Mouse (Mus musculus): ENCODE results near the gene Leprot. TPM values are rescaled to one million over a fixed set of nuclear protein-coding genes. Genes with fewer than 3 reads are reported as not detected.
A peak's percentile ranks its signal among the peaks of the same experiment; 100 is the strongest.

The Leprot gene
- polyA plus RNA-seq, 1 experiment from 2014 or later, result 80.5 TPM

DNA sequence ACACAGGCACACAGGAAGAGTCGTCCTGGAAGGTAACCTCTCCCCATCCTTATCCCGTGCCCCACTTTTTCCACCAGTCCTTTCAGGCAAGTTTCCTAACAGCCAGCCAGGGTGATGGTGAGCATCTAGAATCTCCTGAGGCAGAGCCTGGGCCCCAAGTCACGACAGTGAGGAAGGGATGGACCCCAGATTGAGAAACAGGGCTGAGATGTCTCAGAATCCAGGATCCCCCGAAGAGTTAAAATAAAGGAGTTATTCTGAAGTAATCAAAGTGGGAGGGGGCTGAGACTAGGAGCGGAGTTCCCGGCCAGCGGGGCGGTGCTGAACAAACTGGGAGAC is 692 bp upstream of the Leprot start:
- no peaks in the 10 kb centered on the region for H3K9me3 ChIP-seq (replicated peaks)
- H3K4me2 ChIP-seq (replicated peaks), result peak overlapping the region; percentile 64
- no peak for ATAC-seq (ENCODE audit: low FRiP score)
- no peaks in the 10 kb centered on the region for H3K27me3 ChIP-seq
- H3K4me1 ChIP-seq, result peaks cover 16% of the 10 kb centered on the region
- H3K9ac ChIP-seq, result peak overlapping the region; percentile 37
- peak overlapping the region; percentile 95 for H3K27ac ChIP-seq
- H3K36me3 ChIP-seq, result no peaks in the 10 kb centered on the region
- H3K4me3 ChIP-seq, result peak overlapping the region; percentile 81
- WGBS, result 1% methylated on average over 8 of the region's 8 CpGs

- ATAC-seq (ENCODE audit: low FRiP score), result no peak; the same call in 1 of the 2 replicates
- Histone ChIP-seq H3K4me2 (replicated peaks) (peak overlapping the region; percentile 64), H3K36me3 (no peaks in the 10 kb centered on the region), H3K4me3 (peak overlapping the region; percentile 81), H3K27ac (peak overlapping the region; percentile 95), H3K27me3 (no peaks in the 10 kb centered on the region), H3K9ac (peak overlapping the region; percentile 88), H3K9me3 (replicated peaks) (no peaks in the 10 kb centered on the region), H3K4me1 (peaks cover 19% of the 10 kb centered on the region)
- 2% methylated on average over 20 of the region's 20 CpGs for WGBS
Measured at GRCm38 (mm10) chr4:101647976-101648642, 591 bp downstream of the Leprot start.

DNA sequence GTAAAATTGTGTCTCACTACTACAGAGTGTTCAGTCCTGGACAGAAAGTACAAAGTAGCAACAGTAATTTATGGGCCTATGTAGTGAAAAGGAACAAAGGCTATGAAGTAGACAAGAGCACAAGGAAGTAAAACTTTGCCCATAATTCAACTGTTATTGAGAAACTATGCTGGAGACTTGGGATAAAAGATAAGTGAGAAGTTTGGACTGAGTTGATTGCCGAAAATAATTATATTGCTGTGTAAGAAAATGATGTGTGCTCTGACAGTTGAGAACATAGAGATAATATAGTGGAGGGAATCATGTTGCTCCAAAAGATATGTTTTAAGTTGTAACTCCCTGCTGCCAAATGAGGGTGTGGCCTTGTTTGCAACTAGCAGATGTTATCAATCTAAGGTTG is 1.2 kb downstream of the Leprot start:
- no peaks in the 10 kb centered on the region for H3K27me3 ChIP-seq
- 0 out of 2 replicates have a peak overlapping the region, but pooled peaks have one; percentile 88 for H3K9ac ChIP-seq
- H3K36me3 ChIP-seq, result no peaks in the 10 kb centered on the region
- peak overlapping the region; percentile 81 for H3K4me3 ChIP-seq
- H3K9me3 ChIP-seq (replicated peaks), result no peaks in the 10 kb centered on the region
- peak overlapping the region; percentile 95 for H3K27ac ChIP-seq
- 90% methylated on average over 1 of the region's 1 CpGs for WGBS
- H3K4me1 ChIP-seq, result peaks cover 19% of the 10 kb centered on the region
- ATAC-seq (ENCODE audit: low FRiP score), result no peak
- H3K4me2 ChIP-seq (replicated peaks), result peak overlapping the region; percentile 64

DNA sequence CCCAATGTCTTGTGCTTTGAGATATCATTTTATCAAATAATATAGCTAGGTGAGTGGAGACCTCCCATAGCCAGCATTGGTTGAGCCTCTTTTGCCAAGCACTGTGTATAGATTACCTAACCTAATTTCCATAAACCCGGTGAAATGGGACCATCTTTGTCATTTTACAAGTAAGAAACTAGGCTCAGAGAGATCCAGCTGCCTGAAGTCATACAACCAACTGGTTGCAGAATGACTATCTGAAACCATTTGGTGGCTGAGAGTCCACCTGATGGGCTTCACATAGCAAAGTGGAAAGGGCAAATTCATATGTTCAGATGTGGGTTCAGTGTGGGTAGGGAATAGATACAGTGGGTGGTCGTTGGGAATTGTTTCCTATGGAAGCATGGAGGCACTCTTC is 3.4 kb downstream of the Leprot start:
- H3K9me3 ChIP-seq (replicated peaks), result no peaks in the 10 kb centered on the region
- H3K9ac ChIP-seq, result no peak overlapping the region
- H3K4me2 ChIP-seq (replicated peaks), result no peak overlapping the region
- H3K4me3 ChIP-seq, result no peak overlapping the region
- ATAC-seq (ENCODE audit: low FRiP score), result no peak
- H3K36me3 ChIP-seq, result peaks cover 5% of the 10 kb centered on the region; the same call in 1 of the 2 replicates
- H3K27ac ChIP-seq, result no peak overlapping the region
- no peaks in the 10 kb centered on the region for H3K27me3 ChIP-seq
- WGBS, result 85% methylated on average over 2 of the region's 2 CpGs
- H3K4me1 ChIP-seq, result peaks cover 19% of the 10 kb centered on the region

GRCm38 (mm10) chr4:101654256-101654655 is 6.7 kb downstream of the Leprot start:
- Histone ChIP-seq H3K4me2 (replicated peaks) (no peak overlapping the region), H3K4me1 (peaks cover 8% of the 10 kb centered on the region), H3K27me3 (no peaks in the 10 kb centered on the region), H3K36me3 (peaks cover 13% of the 10 kb centered on the region), H3K9me3 (replicated peaks) (no peaks in the 10 kb centered on the region), H3K27ac (no peak overlapping the region), H3K4me3 (no peak overlapping the region), H3K9ac (no peak overlapping the region)
- no peak for ATAC-seq (ENCODE audit: low FRiP score)
- 73% methylated on average over 6 of the region's 6 CpGs for WGBS

- no peak for ATAC-seq (ENCODE audit: low FRiP score)
- H3K4me1 ChIP-seq, result 0 out of 2 replicates have a peak, but pooled peaks cover 3% of the 10 kb centered on the region
Measured at GRCm38 (mm10) chr4:101654788-101655414, 7.4 kb downstream of the Leprot start.

GRCm38 (mm10) chr4:101655415-101655790 is 7.9 kb downstream of the Leprot start:
- H3K27ac ChIP-seq, result no peak overlapping the region
- no peak overlapping the region for H3K9ac ChIP-seq
- WGBS, result 92% methylated on average over 7 of the region's 7 CpGs
- H3K9me3 ChIP-seq (replicated peaks), result no peaks in the 10 kb centered on the region
- no peak for ATAC-seq (ENCODE audit: low FRiP score)
- H3K4me3 ChIP-seq, result no peak overlapping the region
- H3K36me3 ChIP-seq, result peaks cover 19% of the 10 kb centered on the region
- H3K27me3 ChIP-seq, result no peaks in the 10 kb centered on the region
- H3K4me2 ChIP-seq (replicated peaks), result no peak overlapping the region
- 0 out of 2 replicates have a peak, but pooled peaks cover 3% of the 10 kb centered on the region for H3K4me1 ChIP-seq

More at GRCm38 (mm10) chr4:101654788-101655414, 7.4 kb downstream of the Leprot start:
- H3K36me3 ChIP-seq, result peaks cover 18% of the 10 kb centered on the region
- 83% methylated on average over 4 of the region's 4 CpGs for WGBS
- H3K9me3 ChIP-seq (replicated peaks), result no peaks in the 10 kb centered on the region
- no peak overlapping the region for H3K9ac ChIP-seq
- H3K27me3 ChIP-seq, result no peaks in the 10 kb centered on the region
- no peak overlapping the region for H3K4me3 ChIP-seq
- no peak overlapping the region for H3K27ac ChIP-seq
- no peak overlapping the region for H3K4me2 ChIP-seq (replicated peaks)

- no peak for ATAC-seq (ENCODE audit: low FRiP score)
- H3K4me3 ChIP-seq, result no peak overlapping the region
- H3K4me1 ChIP-seq, result 0 out of 2 replicates have a peak, but pooled peaks cover 3% of the 10 kb centered on the region
- no peak overlapping the region for H3K27ac ChIP-seq
- H3K9ac ChIP-seq, result no peak overlapping the region
- no peaks in the 10 kb centered on the region for H3K27me3 ChIP-seq
- no peak overlapping the region for H3K4me2 ChIP-seq (replicated peaks)
- no peaks in the 10 kb centered on the region for H3K9me3 ChIP-seq (replicated peaks)
- peaks cover 24% of the 10 kb centered on the region for H3K36me3 ChIP-seq
- 84% methylated on average over 15 of the region's 15 CpGs for WGBS
Measured at GRCm38 (mm10) chr4:101656056-101656455, 8.5 kb downstream of the Leprot start.

- Histone ChIP-seq H3K9ac (no peak overlapping the region), H3K9me3 (replicated peaks) (no peaks in the 10 kb centered on the region), H3K36me3 (peaks cover 31% of the 10 kb centered on the region), H3K4me3 (no peak overlapping the region), H3K4me2 (replicated peaks) (no peak overlapping the region), H3K27ac (no peak overlapping the region), H3K27me3 (no peaks in the 10 kb centered on the region), H3K4me1 (0 out of 2 replicates have a peak, but pooled peaks cover 3% of the 10 kb centered on the region)
- WGBS, result 54% methylated on average over 6 of the region's 6 CpGs
- no peak for ATAC-seq (ENCODE audit: low FRiP score)
Measured at GRCm38 (mm10) chr4:101656956-101657570, 9.5 kb downstream of the Leprot start.

- WGBS, result 69% methylated on average over 9 of the region's 9 CpGs
- no peak overlapping the region for H3K4me2 ChIP-seq (replicated peaks)
- no peak for ATAC-seq (ENCODE audit: low FRiP score)
- no peak overlapping the region for H3K27ac ChIP-seq
- no peaks in the 10 kb centered on the region for H3K4me1 ChIP-seq
- peaks cover 26% of the 10 kb centered on the region for H3K36me3 ChIP-seq
- H3K9me3 ChIP-seq (replicated peaks), result 0 out of 2 replicates have a peak, but pooled peaks cover 4% of the 10 kb centered on the region
- no peak overlapping the region for H3K4me3 ChIP-seq
- H3K9ac ChIP-seq, result no peak overlapping the region
- no peaks in the 10 kb centered on the region for H3K27me3 ChIP-seq
Measured at GRCm38 (mm10) chr4:101664160-101664750, 16.7 kb downstream of the Leprot start.

DNA sequence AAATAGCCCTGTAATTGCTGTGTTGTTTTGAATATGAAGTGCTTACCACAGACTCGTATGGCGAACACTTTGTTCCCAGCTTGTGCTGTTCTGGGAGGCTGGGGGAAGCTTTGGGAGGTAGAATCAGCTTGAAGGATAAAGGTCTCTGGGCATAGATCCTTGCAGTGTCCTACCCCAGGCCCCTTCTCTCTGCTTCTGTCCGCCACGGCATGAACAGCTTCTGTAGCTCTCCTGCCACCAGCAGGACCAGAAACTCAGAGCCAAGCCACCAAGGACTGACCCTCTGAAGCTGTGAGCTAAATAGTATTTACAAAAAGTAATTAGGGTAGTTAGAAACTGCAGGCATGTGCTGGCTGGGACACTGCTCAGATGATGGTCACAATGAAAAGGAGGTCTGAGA is 17.2 kb downstream of the Leprot start:
- Histone ChIP-seq H3K36me3 (peaks cover 22% of the 10 kb centered on the region), H3K4me2 (replicated peaks) (no peak overlapping the region), H3K9me3 (replicated peaks) (0 out of 2 replicates have a peak, but pooled peaks cover 4% of the 10 kb centered on the region), H3K27me3 (no peaks in the 10 kb centered on the region), H3K9ac (no peak overlapping the region), H3K27ac (no peak overlapping the region), H3K4me1 (no peaks in the 10 kb centered on the region), H3K4me3 (no peak overlapping the region)
- 93% methylated on average over 4 of the region's 4 CpGs for WGBS
- ATAC-seq (ENCODE audit: low FRiP score), result no peak

DNA sequence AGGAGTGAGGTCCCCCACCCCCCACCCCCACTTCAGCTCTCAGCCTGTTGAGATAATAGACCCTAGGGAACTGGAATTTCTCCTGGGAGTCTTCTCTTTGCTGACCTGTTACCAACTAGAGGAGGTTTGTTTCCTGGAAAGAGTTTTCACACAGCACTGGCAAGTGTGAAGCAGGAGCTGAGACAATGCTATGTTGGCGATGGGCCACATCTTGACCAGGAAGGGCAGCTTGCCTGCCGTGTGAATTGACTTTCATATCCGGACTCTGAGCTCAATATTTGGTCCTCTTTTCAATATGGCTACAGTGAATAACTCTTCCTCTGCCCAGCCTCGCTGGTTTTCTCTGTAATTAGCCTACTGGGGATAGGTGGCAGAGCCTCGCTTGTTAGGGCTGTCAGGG is 21.6 kb downstream of the Leprot start:
- ATAC-seq (ENCODE audit: low FRiP score), result no peak
- 71% methylated on average over 5 of the region's 5 CpGs for WGBS

More for the DNA sequence above, 21.6 kb downstream of the Leprot start:
- Histone ChIP-seq H3K27me3 (no peaks in the 10 kb centered on the region), H3K4me1 (no peaks in the 10 kb centered on the region), H3K4me3 (no peak overlapping the region), H3K9ac (no peak overlapping the region), H3K27ac (no peak overlapping the region), H3K36me3 (no peaks in the 10 kb centered on the region), H3K4me2 (replicated peaks) (no peak overlapping the region), H3K9me3 (replicated peaks) (0 out of 2 replicates have a peak, but pooled peaks cover 4% of the 10 kb centered on the region)

All from hindbrain, embryonic 12.5 days (tissue).